Mouse (Mus musculus) urinary bladder, postnatal 25 days (tissue): ENCODE measurements around the gene Pip4k2a.

ENCODE experiments used
- DNase-seq: peaks from one replicate; pipeline ENCODE4 v3.0.0; 2022; ENCODE audit warnings: low spot score

The Pip4k2a gene

DNA sequence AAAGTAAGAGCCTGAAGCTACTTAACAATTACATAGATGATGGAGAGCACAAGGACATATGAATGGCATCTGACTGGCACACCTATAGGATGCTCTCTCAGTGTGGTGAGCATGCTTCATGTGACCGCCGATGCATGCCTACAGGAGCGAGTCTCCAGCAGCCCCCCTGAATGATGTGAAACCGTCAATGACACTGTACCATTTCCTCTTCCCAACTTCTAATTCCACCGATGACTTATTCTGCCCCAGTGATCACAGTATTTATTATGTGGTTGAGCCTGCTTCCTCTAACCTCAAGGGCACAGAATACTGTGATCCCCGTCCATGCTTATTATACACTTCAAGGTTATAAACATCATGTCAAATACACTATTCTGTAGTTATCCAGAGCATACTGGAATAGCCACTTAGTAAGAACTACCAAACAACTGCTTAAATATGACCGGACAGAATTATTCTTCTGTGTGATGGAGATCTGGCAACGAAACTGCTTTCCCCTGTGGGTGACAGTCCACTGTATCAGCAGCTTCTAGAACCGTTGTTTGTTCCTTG is 74.8 kb downstream of the Pip4k2a start:
- DNase-seq: no peak

DNA sequence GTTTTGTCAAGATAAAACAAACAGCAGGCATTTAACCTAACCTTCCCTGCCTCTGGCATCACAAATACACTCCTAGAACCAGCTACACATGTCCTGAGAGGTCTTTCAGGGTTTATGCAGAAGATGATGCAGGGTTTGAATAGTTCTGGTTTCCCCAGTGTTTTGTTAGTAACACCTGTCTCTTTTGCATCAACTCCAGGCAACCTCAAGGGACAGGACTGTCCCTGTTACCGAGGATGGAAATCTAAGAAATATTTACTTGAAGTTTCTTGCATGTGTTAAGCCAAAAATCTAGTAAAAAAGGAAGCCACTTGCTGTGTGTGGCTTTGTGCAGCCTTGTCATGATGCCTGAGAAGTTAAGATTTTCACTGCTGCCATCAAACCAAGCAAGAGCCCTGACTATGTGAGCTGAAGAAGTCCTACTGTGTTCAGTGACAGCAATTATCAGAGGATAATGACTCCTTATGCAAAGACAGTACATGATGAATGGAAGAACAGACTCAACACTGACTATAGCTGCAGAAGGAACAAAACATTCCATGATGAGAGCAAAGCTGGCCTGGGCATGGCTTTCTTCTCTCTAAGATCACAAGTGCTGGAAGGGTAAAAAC is 76.3 kb downstream of the Pip4k2a start:
- DNase-seq: no peak

DNA sequence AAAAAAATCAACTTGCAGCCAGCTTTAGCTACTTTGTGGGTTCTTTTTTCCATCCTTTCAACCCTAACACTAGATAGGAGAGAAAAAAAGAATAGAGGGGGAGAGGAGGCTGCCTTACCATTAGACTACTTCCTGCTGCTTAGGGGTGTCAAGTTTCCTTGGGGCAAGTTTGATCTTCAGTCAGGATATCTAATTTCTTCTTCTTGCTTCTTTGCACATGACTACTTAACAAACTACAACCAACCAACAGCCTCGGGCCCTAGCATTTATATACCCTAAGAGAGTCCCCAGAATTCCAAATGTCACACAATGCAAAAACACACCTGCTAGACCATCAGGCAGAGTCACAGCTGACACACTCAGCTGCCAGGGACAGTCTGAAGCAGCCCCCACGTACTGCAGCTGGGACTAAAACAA is 77.5 kb downstream of the Pip4k2a start:
- no peak for DNase-seq

DNA sequence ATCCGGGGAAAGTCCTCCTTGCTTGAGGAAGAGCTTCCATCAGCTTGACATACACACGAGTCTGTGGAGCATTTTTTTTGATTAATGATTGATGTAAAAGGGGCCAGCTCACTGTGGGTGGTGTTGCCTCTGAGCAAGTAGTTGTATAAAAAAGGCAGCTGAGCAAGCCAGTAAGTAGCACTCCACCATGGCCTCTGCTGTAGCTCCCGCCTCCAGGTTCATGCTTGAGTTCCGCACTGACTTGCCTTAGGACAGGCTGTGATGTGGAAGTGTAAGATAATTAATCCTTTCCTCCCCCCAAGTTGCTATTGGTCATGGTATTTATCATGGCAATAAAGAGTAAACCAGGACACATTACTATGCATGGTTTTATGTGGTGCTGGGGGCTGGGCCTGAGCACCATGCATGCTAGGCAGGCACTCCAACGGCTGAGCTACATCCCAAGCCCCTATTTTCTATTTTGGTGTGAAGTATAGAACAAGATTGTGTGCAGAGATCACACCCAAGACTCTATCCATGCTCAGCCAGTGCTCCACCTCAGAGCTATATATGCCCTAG is 78.0 kb downstream of the Pip4k2a start:
- no peak for DNase-seq

DNA sequence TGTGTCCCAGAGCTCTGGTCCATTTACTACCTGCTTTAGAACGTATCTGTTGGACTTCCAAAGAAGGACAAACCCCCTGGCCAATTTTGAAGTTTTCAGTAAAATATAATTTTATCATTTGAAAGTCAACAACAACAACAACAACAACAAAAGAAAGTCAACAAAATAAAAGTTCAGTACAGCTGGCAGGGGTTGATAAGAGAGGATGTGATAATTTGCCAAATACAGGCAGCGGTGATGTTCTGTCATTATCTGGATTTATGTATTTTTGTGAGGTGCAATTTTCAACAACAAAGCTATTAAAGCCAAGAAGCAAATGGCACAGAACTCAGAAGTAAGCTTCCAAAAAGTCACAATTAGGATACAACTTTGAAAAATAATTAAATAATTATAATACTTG is 80.1 kb downstream of the Pip4k2a start:
- no peak for DNase-seq

DNA sequence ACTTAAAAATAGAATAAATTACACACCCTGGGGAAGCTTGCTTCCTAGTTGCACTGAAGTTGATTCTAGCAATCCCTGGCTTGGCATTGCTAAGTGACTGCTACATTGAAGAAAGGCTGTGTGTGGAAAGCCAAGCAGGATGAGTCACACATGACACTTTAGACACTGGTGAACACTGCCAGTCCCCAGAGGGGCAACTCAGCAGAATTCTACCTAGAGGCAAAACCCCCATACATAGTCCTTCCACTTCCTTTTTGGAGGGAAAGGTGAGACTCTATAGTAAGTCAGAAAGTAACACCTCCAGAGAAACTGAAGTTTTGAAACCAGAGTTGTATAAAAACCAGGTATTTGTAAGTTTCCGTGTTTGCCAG is 80.6 kb downstream of the Pip4k2a start:
- DNase-seq: no peak

DNA sequence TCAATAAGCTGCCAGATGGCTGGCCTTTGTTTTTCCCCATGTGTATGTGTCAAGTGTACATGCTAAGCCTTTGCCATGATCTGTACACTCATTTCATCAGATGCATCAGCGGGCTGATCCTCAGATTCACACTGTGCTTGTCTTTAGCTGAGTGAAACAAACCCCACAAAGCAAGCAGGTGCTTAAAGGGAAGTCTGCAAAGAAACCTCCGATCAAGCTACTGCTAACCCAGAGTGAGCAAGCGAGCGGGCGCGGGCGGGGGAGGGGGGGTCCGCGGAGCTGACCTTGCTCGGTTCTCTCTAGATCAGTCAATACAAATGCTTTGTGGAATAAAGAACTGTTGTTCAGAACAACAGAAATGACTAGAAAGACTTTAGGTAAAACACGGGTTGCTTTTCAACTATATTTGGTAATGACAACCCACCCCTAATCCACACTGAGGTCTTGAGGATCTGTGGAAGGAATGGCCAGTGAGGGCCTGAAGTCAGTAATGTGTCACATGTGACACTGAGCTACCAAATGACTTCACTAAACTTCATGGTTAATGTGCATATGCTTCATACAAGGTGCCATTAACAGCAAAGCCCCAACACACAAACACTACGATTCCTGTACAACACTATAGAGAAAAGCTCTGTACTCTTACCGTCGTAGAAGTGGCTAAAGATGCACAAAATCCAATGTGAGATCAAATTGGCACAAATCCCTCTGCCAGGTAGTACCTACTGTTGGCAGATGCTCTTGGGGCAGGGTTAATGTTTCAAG is 81.1 kb downstream of the Pip4k2a start:
- no peak for DNase-seq

DNA sequence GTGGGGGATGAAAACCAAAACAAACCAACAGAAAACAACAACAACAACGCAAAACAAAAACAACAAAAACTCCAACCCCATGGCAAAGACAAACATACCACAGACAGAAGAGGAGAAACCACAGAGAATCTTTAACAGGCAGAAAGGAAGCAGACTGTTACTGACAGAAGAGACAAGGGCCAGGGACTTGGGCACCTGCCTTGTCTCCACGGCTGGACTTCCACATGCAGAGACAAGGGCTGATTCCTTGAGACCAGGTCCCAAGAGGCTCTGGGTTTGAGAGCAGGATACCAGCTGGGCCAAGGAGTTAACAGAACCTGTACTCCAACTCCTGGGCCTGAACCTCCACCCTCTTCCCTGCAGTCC is 81.9 kb downstream of the Pip4k2a start:
- DNase-seq: no peak

DNA sequence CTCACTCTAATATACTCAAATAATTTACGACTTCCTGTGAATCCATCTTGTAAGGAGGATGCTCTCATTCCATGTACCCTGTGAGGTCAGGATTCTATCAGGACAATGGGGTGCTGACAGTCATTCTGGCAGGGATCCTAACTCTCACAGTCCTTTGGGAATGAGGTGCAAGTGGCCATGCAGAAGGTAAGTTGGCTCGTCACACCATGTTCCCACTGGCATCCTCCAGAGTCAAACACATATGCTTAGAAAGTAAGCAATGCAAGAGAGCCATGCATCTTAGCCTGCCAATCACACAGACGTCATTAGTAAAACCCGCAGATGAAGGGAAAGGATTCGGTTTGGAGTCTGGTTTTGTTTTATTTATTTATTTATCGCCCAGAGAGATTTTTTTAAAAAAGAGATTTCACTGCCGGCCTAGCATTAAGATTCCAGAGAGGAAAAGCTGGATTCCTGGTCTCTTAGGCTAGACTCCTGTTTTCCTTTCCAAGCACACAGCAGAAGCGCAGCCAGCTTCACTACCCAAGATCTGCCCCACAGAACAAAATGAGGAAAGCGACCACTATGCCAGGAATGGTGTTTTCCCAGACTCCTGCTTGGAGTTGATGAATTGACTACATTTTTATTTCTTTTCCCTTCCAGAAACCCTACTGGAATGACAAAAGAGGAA is 82.4 kb downstream of the Pip4k2a start:
- DNase-seq: no peak

DNA sequence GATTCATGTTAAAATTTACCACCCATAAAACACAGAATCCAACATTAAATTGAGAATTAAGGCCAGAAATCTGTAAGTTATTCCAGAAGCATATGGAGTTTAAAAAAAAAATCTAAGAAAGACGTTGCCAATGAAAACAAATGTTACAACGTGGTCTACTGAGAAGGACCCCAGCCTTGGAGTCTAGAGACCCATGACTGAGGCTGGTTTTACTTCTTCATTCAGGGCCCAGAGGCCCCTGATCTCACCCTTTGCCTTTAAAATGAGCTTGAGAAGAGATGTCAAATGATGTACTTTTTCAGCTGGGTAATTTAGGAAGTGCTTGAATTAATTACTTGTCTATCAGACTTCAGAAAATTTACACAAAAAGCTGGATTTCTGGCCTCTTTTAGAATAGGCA is 83.2 kb downstream of the Pip4k2a start:
- DNase-seq: no peak

DNA sequence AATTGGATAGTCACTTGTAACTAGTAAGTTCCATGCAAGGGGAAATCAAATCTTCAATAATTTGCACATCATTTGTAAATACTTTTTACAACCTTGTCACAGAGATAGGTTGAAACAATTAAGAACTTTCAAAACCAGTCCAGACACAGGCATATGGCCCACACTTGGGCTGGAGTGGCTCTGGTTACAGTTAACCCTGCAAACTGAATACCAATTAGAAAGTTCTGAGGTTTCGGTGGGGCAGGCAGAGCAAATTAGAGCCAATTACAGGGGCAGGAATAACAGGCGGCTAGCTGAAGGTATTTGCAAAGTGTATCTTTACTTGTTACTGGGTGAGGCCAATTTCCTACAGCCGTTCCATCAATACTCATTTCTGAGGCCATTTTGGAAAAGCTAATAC is 84.3 kb downstream of the Pip4k2a start:
- no peak for DNase-seq

DNA sequence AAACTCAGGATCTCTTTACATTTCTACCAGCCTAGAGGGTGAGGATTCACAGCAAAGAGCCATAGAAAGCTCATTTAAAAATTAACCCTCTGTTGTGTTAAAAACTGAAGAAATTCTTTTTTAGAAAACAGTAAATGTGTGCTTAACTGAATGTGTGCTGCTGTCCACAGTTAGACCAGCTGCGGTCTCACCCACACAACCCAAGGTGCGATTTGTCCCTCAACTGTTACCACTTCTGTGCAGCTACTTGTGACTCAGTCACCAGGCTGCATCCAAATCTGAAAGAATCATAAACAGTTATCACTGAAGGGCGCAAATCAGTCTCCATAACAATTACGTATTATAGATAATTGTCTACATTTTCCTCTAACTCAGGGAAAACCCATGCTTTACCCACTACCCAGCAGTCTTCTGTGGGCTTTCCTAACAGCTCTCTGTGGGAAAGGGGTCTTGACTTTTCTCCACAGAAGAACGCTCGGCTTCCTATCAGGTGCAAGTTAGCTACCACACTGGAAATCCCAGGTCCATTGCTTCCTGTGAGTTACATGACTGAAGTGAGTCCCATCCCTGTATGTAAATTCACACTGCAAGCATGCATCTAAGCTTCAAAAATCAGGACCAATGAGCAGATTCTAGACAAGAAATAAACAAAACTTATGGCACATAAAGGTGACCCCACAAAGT is 86.5 kb downstream of the Pip4k2a start:
- no peak for DNase-seq

DNA sequence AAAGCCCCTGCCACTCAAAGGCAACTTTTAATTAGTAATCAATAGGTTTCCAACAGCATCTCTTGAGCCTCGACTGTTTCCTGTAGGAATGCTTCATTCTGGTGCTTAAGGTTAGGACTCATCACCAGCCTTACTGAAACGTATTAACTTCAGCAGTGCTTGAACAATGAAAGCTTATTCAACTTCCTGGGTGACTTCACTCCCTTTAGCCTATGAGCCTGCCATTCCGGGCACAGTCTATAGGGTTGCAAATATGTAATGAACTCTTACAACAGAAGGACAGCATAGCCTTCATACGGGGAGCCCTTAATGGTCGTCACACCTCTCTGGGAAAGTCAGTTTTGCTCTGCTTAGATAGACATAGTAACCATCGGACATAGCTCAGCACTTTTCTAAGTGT is 87.7 kb downstream of the Pip4k2a start:
- DNase-seq: no peak

DNA sequence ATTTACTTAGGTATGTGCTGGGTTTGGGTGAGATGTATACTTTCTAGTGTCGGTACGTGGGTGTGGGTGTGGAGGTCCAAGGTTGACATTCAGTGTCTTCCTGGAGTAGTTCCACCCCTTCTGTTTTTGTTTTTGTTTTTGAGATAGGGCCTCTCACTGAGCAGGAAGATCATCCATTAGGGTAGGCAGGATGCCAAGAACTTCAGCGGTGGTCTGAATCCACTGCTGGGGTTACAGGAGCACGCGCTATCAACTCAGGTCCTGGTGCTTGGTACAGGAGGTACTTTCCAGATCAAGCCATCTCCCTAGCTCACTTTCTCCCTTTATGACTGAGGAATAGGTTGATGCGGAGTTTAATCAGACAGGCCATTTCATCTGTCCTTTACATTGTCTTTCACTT is 88.2 kb downstream of the Pip4k2a start:
- no peak for DNase-seq

DNA sequence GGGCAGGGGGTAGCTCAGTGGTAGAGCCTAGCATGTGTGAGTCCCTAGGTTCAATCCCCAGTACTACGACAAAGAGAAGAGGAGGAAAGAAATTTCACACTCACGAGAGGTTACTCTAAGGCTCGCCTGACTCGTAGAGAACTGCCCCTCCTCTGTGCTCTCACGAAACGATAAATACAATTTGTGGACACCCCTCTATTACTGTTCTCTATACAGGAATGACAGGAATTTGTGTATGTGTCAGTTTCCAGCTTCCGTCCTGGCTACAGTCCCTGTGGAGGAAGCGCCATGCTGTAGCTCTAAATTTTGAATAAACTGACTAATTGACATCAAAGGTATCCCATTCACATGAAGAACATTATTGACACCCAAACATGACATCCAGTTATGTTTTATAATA is 90.7 kb downstream of the Pip4k2a start:
- no peak for DNase-seq

DNA sequence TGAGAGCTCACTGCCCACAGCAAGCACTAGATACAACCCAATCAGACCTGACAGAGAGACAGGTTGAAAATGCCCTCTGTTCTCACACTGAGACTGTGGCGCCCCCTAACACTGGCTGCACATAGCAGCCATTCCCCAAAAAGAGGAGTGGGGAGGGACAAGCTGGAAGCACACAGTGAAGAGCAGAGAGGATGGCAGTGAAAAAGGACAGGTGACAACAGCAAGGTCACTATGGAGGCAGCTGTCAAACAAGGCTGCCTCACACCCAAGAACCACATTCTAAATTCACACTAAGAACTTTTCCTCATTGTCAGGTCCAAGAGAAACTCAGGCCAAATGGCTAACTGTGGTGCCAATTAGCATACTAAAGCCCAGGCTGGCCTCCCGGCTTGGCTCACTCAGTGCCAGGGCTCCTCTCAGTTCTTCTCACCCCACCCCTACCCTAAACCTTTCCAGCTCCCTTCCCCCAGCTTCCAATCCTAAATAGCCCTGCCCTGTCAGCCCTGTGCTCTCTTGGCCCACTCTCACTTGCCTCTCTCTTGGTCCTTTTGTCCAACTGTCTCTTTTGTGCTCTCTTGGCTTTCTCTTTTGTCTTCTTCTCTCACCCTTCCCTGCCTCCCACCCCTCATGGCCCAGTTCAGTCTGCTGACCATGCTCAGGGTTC is 91.4 kb downstream of the Pip4k2a start:
- DNase-seq: no peak

DNA sequence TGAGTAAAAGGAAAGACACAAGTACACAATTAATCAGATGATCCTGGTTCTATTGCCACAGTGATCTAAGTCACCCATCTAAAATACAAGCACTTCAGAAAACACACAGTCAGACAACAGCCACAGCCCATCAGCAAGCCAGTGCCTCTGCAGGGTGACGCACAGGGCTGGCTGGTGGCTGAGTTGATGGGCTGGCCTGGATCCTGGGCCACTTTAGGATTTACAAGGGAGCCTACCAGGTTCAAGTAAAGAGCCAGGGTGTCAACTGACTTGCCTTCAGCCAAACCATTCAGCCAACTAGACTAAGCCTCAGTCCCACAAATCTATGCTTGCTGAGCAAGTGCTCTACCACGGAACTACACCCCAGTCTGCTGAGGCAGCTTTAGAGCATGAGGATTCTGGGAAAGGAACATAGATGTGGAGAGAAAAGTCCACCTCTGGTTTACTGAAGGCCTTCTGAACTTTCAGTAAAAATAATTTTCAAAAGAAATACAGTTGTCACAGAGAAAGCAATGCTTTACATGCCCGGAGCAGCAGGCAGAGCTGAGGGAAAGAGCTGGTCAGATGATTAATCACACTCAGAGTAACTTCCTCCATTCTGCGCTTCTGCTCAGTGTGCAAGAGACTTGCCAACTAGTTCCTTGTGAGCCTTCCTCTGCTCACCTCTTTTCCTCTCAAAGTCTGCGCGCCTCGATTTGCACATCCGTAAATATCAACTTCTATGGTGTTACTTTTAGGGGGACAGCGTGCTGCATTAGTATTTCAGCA is 94.4 kb downstream of the Pip4k2a start:
- DNase-seq: no peak

DNA sequence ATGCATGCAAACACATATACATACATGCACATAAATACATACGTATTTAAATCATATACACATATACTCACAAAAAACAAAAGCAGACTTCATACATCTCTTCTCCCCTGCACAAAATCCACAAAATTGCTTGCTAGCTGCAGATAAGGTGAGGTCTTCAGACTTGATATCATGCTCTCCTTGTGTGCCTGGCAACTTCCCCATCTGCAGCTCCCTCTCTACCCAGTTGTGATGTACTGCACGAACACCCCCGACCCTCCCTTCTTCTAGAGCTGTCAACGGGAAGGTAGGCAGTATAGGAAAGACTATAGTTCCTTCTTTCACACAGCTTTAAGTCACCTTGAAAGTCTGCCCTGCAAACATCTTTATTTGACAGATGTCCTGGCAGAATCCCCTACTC is 96.8 kb downstream of the Pip4k2a start:
- no peak for DNase-seq

DNA sequence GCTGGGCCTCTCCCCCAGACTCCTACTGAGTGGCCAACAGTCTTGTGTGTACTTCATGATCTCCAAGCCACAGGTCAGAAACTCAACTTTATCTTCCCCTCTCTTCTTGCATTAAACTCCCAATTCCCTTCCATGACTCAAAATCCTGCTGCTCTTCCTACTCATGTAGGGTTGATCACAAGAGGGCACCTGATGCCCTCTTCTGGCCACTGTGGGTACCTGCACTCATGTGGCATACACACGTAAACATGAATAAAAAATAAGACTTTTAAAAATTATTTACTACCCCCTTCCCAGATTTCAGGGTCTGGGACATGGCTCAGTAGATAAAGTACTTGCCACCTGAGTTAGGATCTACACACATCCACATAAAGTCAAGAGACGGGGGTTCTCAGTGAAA is 97.3 kb downstream of the Pip4k2a start:
- DNase-seq: no peak

DNA sequence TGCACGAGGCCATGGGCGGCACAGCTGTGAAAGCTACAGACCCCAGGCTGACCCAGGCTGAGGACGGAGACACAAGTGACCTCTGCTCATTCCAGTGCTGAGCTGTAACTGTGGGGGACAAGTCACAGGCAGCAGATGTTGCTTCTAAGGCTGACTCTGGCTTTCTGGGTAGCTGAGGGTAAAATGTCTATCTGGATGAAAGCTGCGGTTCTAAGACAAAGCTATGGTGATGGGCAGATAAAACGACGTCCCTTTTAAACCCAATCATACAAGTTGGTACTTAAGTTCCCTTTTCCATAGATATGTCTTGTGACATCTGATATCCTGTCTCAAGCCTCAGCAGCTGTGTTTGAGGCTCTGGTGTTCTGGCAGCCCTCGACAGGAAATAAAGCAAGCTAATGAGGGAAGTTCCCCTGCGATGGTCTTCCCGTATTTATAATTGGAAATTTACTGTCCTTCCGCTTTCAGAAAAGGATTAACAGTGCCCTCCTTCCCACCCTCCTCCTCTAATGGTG is 100.1 kb downstream of the Pip4k2a start:
- DNase-seq: no peak

DNA sequence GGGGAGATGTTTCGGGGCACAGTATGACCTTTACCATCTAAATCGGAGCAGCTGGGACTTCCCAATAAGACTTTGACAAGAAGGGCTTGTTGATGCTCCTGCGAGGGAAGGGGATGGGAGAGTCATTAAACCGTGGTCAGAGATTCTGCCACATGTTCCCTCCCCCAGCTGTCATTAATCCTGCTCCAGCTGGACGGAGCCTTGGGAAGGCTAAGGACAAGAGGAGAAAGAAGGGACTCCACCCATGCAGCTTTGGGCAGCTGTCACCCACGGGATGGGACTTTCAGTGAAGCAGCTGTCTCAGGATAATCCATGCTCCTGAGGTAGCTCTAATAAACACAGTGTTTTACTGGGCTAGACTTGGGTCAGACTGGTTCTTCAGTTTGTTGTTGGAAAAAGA is 101.9 kb downstream of the Pip4k2a start:
- DNase-seq: no peak
